8 mouse cellular contexts compared by ENCODE assay signal in the genomic region with DNA sequence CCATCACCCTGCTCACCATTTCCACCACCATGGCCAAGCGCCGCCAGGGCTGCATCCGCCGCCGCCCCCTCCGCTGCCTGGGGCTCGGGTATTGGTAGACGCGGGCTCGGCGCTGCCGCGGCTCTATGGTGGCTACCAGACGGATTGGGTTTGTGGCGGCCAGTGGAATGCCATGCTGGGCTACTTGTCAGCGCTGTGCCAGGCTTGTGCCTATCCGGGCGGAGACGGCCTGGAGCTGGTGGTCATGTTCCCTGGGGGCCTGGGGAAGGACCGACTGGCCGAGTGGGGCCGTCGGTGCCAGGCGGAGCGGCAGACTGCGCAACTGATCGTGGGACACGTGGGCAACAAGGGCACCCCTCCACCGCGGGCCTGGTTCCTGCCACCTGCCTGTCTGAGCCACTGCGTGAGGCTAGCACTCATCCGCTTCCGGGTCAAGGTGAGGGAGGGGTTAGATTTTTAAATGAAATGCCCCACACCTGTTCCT. TPM values are rescaled to one million over a fixed set of nuclear protein-coding genes. Genes with fewer than 3 reads are reported as not detected.
A peak's percentile ranks its signal among the peaks of the same experiment; 100 is the strongest.
DNase-seq lines count a peak whose midpoint lies in the region; ATAC-seq and TF ChIP-seq lines count a peak whose summit lies in the region.

No protein-coding gene starts in this region.

- peak overlapping the region; percentile 68 for H3K4me2 ChIP-seq in embryonic facial prominence, embryonic 14.5 days (ENCODE audit: low read depth, low read length)
- H3K4me2 ChIP-seq in kidney, embryonic 14.5 days (replicated peaks; ENCODE audit: low read depth, low read length): peak overlapping the region; percentile 62
- H3K4me2 ChIP-seq in midbrain, postnatal 0 days (ENCODE audit: low read depth, low read length, poor library complexity, severe bottlenecking): peak overlapping the region; percentile 57

- no peaks in the 10 kb centered on the region for H3K36me3 ChIP-seq in embryonic facial prominence, embryonic 14.5 days (ENCODE audit: control insufficient read depth, insufficient read depth, low read length)
- H3K36me3 ChIP-seq in kidney, embryonic 14.5 days (ENCODE audit: control insufficient read depth, insufficient read depth, low read length): no peaks in the 10 kb centered on the region
- no peaks in the 10 kb centered on the region for H3K36me3 ChIP-seq in liver, adult 2 months (ENCODE audit: control insufficient read depth, insufficient read depth, low read length)
- no peaks in the 10 kb centered on the region for H3K36me3 ChIP-seq in midbrain, postnatal 0 days (ENCODE audit: insufficient read depth, low read length)

- DNase-seq in CD4-positive helper T cell, adult 2 months (ENCODE audit: low read depth, low spot score): peak; percentile 78
- DNase-seq in adrenal gland, postnatal 25 days: peak; percentile 45
- peak; percentile 13 for DNase-seq in embryonic facial prominence, embryonic 14.5 days (ENCODE audit: low spot score)
- DNase-seq in heart, adult 9 months (ENCODE audit: low spot score in 2 of 2): peak; percentile 18 to 22
- DNase-seq in liver, adult 2 months (ENCODE audit: extremely low read depth, low read depth, low spot score): peak; percentile 59
- DNase-seq in midbrain, postnatal 0 days (ENCODE audit: low spot score): peak; percentile 50
- DNase-seq in spleen, postnatal 4 days (ENCODE audit: low spot score in 2 of 2): peak; percentile 45 to 76

- peaks cover 4% of the 10 kb centered on the region; the same call in 1 of the 2 replicates for H3K27me3 ChIP-seq in embryonic facial prominence, embryonic 14.5 days (replicated peaks; ENCODE audit: control insufficient read depth, insufficient read depth, low read length)
- H3K27me3 ChIP-seq in kidney, embryonic 14.5 days (ENCODE audit: control insufficient read depth, insufficient read depth, low read length): no peaks in the 10 kb centered on the region
- H3K27me3 ChIP-seq in liver, adult 2 months (ENCODE audit: control insufficient read depth, insufficient read depth, low read length): no peaks in the 10 kb centered on the region
- H3K27me3 ChIP-seq in midbrain, postnatal 0 days (ENCODE audit: insufficient read depth, low read length): no peaks in the 10 kb centered on the region

- peak overlapping the region; percentile 60 for H3K4me3 ChIP-seq in embryonic facial prominence, embryonic 14.5 days (ENCODE audit: low read depth, low read length)
- peak overlapping the region; percentile 67 for H3K4me3 ChIP-seq in kidney, embryonic 14.5 days (ENCODE audit: low read length)
- H3K4me3 ChIP-seq in liver, adult 2 months (ENCODE audit: insufficient read depth, low read depth, low read length): peak overlapping the region; percentile 84
- H3K4me3 ChIP-seq in midbrain, postnatal 0 days (ENCODE audit: low read depth, low read length): peak overlapping the region; percentile 62

- no peaks in the 10 kb centered on the region for H3K4me1 ChIP-seq in embryonic facial prominence, embryonic 14.5 days (ENCODE audit: control insufficient read depth, insufficient read depth, low read length)
- no peaks in the 10 kb centered on the region for H3K4me1 ChIP-seq in kidney, embryonic 14.5 days (ENCODE audit: control insufficient read depth, insufficient read depth, low read length)
- H3K4me1 ChIP-seq in liver, adult 2 months (ENCODE audit: control insufficient read depth, insufficient read depth, low read length): no peaks in the 10 kb centered on the region
- no peaks in the 10 kb centered on the region for H3K4me1 ChIP-seq in midbrain, postnatal 0 days (ENCODE audit: insufficient read depth, low read length)

- peaks cover 7% of the 10 kb centered on the region; the same call in 1 of the 2 replicates for H3K79me2 ChIP-seq in liver, adult 2 months (ENCODE audit: control insufficient read depth, insufficient read depth, low read length)

- peak overlapping the region; percentile 80 for H3K27ac ChIP-seq in embryonic facial prominence, embryonic 14.5 days (replicated peaks; ENCODE audit: low read depth, low read length)
- peak overlapping the region; percentile 62; the same call in 1 of the 2 replicates for H3K27ac ChIP-seq in kidney, embryonic 14.5 days (ENCODE audit: low read depth, low read length)
- H3K27ac ChIP-seq in liver, adult 2 months (replicated peaks; ENCODE audit: insufficient read depth, low read depth, low read length): peak overlapping the region; percentile 82
- H3K27ac ChIP-seq in midbrain, postnatal 0 days (ENCODE audit: low read depth, low read length): peak overlapping the region; percentile 85

- TF ChIP-seq CTCF in liver, adult 2 months (IDR thresholded peaks at IDR 0.05; ENCODE audit: low read depth, low read length): no peak
- no peak for TF ChIP-seq CTCF in midbrain, postnatal 0 days (IDR thresholded peaks at IDR 0.05)

- no peaks in the 10 kb centered on the region for H3K9me3 ChIP-seq in embryonic facial prominence, embryonic 14.5 days (ENCODE audit: control insufficient read depth, low read length)
- H3K9me3 ChIP-seq in kidney, embryonic 14.5 days (ENCODE audit: control insufficient read depth, low read length): no peaks in the 10 kb centered on the region
- no peaks in the 10 kb centered on the region for H3K9me3 ChIP-seq in midbrain, postnatal 0 days (ENCODE audit: low read length)

- peak overlapping the region; percentile 72 for H3K9ac ChIP-seq in embryonic facial prominence, embryonic 14.5 days (ENCODE audit: low read depth, low read length)
- peak overlapping the region; percentile 66 for H3K9ac ChIP-seq in kidney, embryonic 14.5 days (ENCODE audit: low read depth, low read length)
- peak overlapping the region; percentile 82 for H3K9ac ChIP-seq in liver, adult 2 months (ENCODE audit: low read depth, low read length)
- H3K9ac ChIP-seq in midbrain, postnatal 0 days (replicated peaks; ENCODE audit: low read length, poor library complexity, severe bottlenecking): peak overlapping the region; percentile 73

- peak; percentile 44 for ATAC-seq in embryonic facial prominence, embryonic 14.5 days (ENCODE audit: low read depth)
- ATAC-seq in kidney, embryonic 14.5 days (ENCODE audit: low FRiP score, low TSS enrichment): peak; percentile 60
- peak; percentile 84 for ATAC-seq in midbrain, postnatal 0 days (ENCODE audit: low FRiP score)

- 22% methylated on average over 25 of the region's 33 CpGs for WGBS in embryonic facial prominence, embryonic 14.5 days
- WGBS in kidney, embryonic 14.5 days: 19% methylated on average over 28 of the region's 33 CpGs
- WGBS in liver, adult 2 months: under 1% methylated on average over 26 of the region's 33 CpGs
- 19% methylated on average over 33 of the region's 33 CpGs for WGBS in midbrain, postnatal 0 days

- no peak; the same call in 1 of the 2 replicates for TF ChIP-seq POLR2A in liver, adult 2 months (IDR thresholded peaks at IDR 0.05; ENCODE audit: extremely low read depth, insufficient read depth, low read length)

RNA-seq across cellular contexts. Expression of a gene that starts 0.6 kb away (rescaled TPM):
- 18.5 and 19.1 TPM in 2 replicates for total RNA-seq in adrenal gland, postnatal 25 days (2021)
- polyA plus RNA-seq in embryonic facial prominence, embryonic 14.5 days (2014; fragmentation: Nextera tagmentation; extraction: Ambion mirVana): 6.0 and 6.2 TPM in 2 replicates
- 2.8 and 4.8 TPM in 2 replicates for polyA plus RNA-seq in kidney, embryonic 14.5 days (2014; fragmentation: Nextera tagmentation; extraction: Ambion mirVana)
- 3.0 and 4.1 TPM in 2 replicates for total RNA-seq in liver, adult 2 months (2014; rRNA removed)
- 1.1 and 1.2 TPM in 2 replicates for polyA plus RNA-seq in liver, adult 2 months (2012; rRNA removed)
- 19.0 and 22.3 TPM in 2 replicates for total RNA-seq in midbrain, postnatal 0 days (2014; rRNA removed)
- polyA plus RNA-seq in midbrain, postnatal 0 days (2015; fragmentation: Nextera tagmentation; extraction: Ambion mirVana): 6.9 and 7.4 TPM in 2 replicates

Comparison
In these comparisons a context has a peak if more than half of its experiments do, and no peak if none do; other contexts are left out.
1. Peak in every context shown above with its lines: DNase-seq, ATAC-seq, H3K4me3 ChIP-seq and H3K27ac ChIP-seq.
2. DNase-seq: peak in every context shown above with its lines; median percentile 78 in CD4-positive helper T cell, adult 2 months; 60 in spleen, postnatal 4 days; 59 in liver, adult 2 months; 50 in midbrain, postnatal 0 days; 45 in adrenal gland, postnatal 25 days; 20 in heart, adult 9 months; 13 in embryonic facial prominence, embryonic 14.5 days.